Mouse (Mus musculus): Measurements from ENCODE around the gene Fbxl3.

GRCm38 (mm10) chr14:103125756-103126155 is 26.4 kb upstream of the Fbxl3 start:
- TF ChIP-seq CTCF (IDR thresholded peaks at IDR 0.05; ENCODE audit: low read depth) (no peak), EP300 (IDR thresholded peaks at IDR 0.05; ENCODE audit: low read depth) (no peak)
